Mouse (Mus musculus): ENCODE data around the gene Plagl1. TPM values are rescaled to one million over a fixed set of nuclear protein-coding genes. Genes with fewer than 3 reads are reported as not detected.

Gene Plagl1
- polyA plus RNA-seq, 1 experiment: not detected

- no peak for TF ChIP-seq GATA1 (IDR thresholded peaks at IDR 0.05; ENCODE audit: low read length)
Measured at GRCm38 (mm10) chr10:13112849-13113248, 52.5 kb downstream of the Plagl1 start.

GRCm38 (mm10) chr10:13113641-13114040, 53.3 kb downstream of the Plagl1 start:
- TF ChIP-seq GATA1 (IDR thresholded peaks at IDR 0.05; ENCODE audit: low read length): no peak

GRCm38 (mm10) chr10:13115030-13115429, 54.7 kb downstream of the Plagl1 start:
- no peak for TF ChIP-seq GATA1 (IDR thresholded peaks at IDR 0.05; ENCODE audit: low read length)

GRCm38 (mm10) chr10:13116706-13117665, 56.7 kb downstream of the Plagl1 start:
- no peak for TF ChIP-seq GATA1 (IDR thresholded peaks at IDR 0.05; ENCODE audit: low read length)

- no peak for TF ChIP-seq GATA1 (IDR thresholded peaks at IDR 0.05; ENCODE audit: low read length)
Measured at GRCm38 (mm10) chr10:13118024-13118769, 57.9 kb downstream of the Plagl1 start.

GRCm38 (mm10) chr10:13118770-13119102, 58.4 kb downstream of the Plagl1 start:
- TF ChIP-seq GATA1 (IDR thresholded peaks at IDR 0.05; ENCODE audit: low read length): no peak

- no peak for TF ChIP-seq GATA1 (IDR thresholded peaks at IDR 0.05; ENCODE audit: low read length)
Measured at GRCm38 (mm10) chr10:13119300-13119699, 59.0 kb downstream of the Plagl1 start.

- TF ChIP-seq GATA1 (IDR thresholded peaks at IDR 0.05; ENCODE audit: low read length): no peak
Measured at GRCm38 (mm10) chr10:13125811-13126210, 65.5 kb downstream of the Plagl1 start.

- TF ChIP-seq GATA1 (IDR thresholded peaks at IDR 0.05; ENCODE audit: low read length): no peak
Measured at GRCm38 (mm10) chr10:13127335-13127734, 67.0 kb downstream of the Plagl1 start.

GRCm38 (mm10) chr10:13127946-13128345, 67.6 kb downstream of the Plagl1 start:
- TF ChIP-seq GATA1 (IDR thresholded peaks at IDR 0.05; ENCODE audit: low read length): no peak

GRCm38 (mm10) chr10:13133850-13134249, 73.5 kb downstream of the Plagl1 start:
- no peak for TF ChIP-seq GATA1 (IDR thresholded peaks at IDR 0.05; ENCODE audit: low read length)

GRCm38 (mm10) chr10:13135276-13135675, 75.0 kb downstream of the Plagl1 start:
- TF ChIP-seq GATA1 (IDR thresholded peaks at IDR 0.05; ENCODE audit: low read length): no peak

GRCm38 (mm10) chr10:13135751-13136150, 75.4 kb downstream of the Plagl1 start:
- no peak for TF ChIP-seq GATA1 (IDR thresholded peaks at IDR 0.05; ENCODE audit: low read length)

- no peak for TF ChIP-seq GATA1 (IDR thresholded peaks at IDR 0.05; ENCODE audit: low read length)
Measured at GRCm38 (mm10) chr10:13137906-13138305, 77.6 kb downstream of the Plagl1 start.

- no peak for TF ChIP-seq GATA1 (IDR thresholded peaks at IDR 0.05; ENCODE audit: low read length)
Measured at GRCm38 (mm10) chr10:13140434-13140833, 80.1 kb downstream of the Plagl1 start.

- no peak for TF ChIP-seq GATA1 (IDR thresholded peaks at IDR 0.05; ENCODE audit: low read length)
Measured at GRCm38 (mm10) chr10:13150435-13150834, 90.1 kb downstream of the Plagl1 start.

All from G1E-ER4 (cell line).